Mouse (Mus musculus): ENCODE results near the gene Pdss2. TPM values are rescaled to one million over a fixed set of nuclear protein-coding genes. Genes with fewer than 3 reads are reported as not detected.
"Not testable (repeated sequence)": the region's sequence is repeated elsewhere in the genome, so short reads cannot be mapped to it uniquely, and the experiment has no call there.

Gene Pdss2
- polyA plus RNA-seq, 1 experiment from 2014 or later = 13.2 TPM

GRCm38 (mm10) chr10:43411164-43411563, 189.9 kb downstream of the Pdss2 start:
- not testable (repeated sequence) for H3K4me2 ChIP-seq; H3K36me3 ChIP-seq; H3K27ac ChIP-seq; ATAC-seq (replicated peaks; ENCODE audit: insufficient number of reproducible peaks, insufficient read depth, low FRiP score, low read depth); H3K9ac ChIP-seq; H3K27me3 ChIP-seq; H3K9me3 ChIP-seq (replicated peaks); H3K4me3 ChIP-seq
- WGBS = 98% methylated on average over 2 of the region's 3 CpGs
- peaks cover 17% of the 10 kb centered on the region for H3K4me1 ChIP-seq (replicated peaks)

GRCm38 (mm10) chr10:43417346-43417745, 196.1 kb downstream of the Pdss2 start:
- Histone ChIP-seq H3K27ac (no peak overlapping the region), H3K27me3 (no peaks in the 10 kb centered on the region), H3K4me2 (no peak overlapping the region), H3K4me3 (no peak overlapping the region), H3K9ac (no peak overlapping the region), H3K9me3 (replicated peaks) (no peaks in the 10 kb centered on the region), H3K4me1 (replicated peaks) (peaks cover 4% of the 10 kb centered on the region), H3K36me3 (no peaks in the 10 kb centered on the region)
- ATAC-seq (replicated peaks; ENCODE audit: insufficient number of reproducible peaks, insufficient read depth, low FRiP score, low read depth) = no peak
- WGBS = 72% methylated on average over 6 of the region's 6 CpGs

GRCm38 (mm10) chr10:43420660-43421413, 199.6 kb downstream of the Pdss2 start:
- WGBS = 66% methylated on average over 22 of the region's 22 CpGs
- Histone ChIP-seq H3K27ac (no peak overlapping the region), H3K4me1 (replicated peaks) (peaks cover 11% of the 10 kb centered on the region)

GRCm38 (mm10) chr10:43422061-43422770, 200.9 kb downstream of the Pdss2 start:
- Histone ChIP-seq H3K4me3 (no peak overlapping the region), H3K27me3 (no peaks in the 10 kb centered on the region), H3K4me2 (no peak overlapping the region), H3K27ac (0 out of 2 replicates have a peak overlapping the region, but pooled peaks have one; percentile 27), H3K36me3 (no peaks in the 10 kb centered on the region), H3K9ac (no peak overlapping the region), H3K9me3 (replicated peaks) (no peaks in the 10 kb centered on the region), H3K4me1 (replicated peaks) (peaks cover 19% of the 10 kb centered on the region)
- no peak for ATAC-seq (replicated peaks; ENCODE audit: insufficient number of reproducible peaks, insufficient read depth, low FRiP score, low read depth)
- WGBS = 72% methylated on average over 15 of the region's 15 CpGs

More at GRCm38 (mm10) chr10:43420660-43421413, 199.6 kb downstream of the Pdss2 start:
- H3K36me3 ChIP-seq = no peaks in the 10 kb centered on the region
- ATAC-seq (replicated peaks; ENCODE audit: insufficient number of reproducible peaks, insufficient read depth, low FRiP score, low read depth) = no peak
- H3K9me3 ChIP-seq (replicated peaks) = no peaks in the 10 kb centered on the region
- no peaks in the 10 kb centered on the region for H3K27me3 ChIP-seq
- H3K4me3 ChIP-seq = no peak overlapping the region
- H3K9ac ChIP-seq = no peak overlapping the region
- H3K4me2 ChIP-seq = no peak overlapping the region

- Histone ChIP-seq H3K27me3 (no peaks in the 10 kb centered on the region), H3K9ac (no peak overlapping the region), H3K4me3 (no peak overlapping the region), H3K4me1 (replicated peaks) (peaks cover 19% of the 10 kb centered on the region), H3K4me2 (no peak overlapping the region), H3K27ac (no peak overlapping the region), H3K9me3 (replicated peaks) (no peaks in the 10 kb centered on the region), H3K36me3 (no peaks in the 10 kb centered on the region)
- peak; percentile 80; the same call in 1 of the 2 replicates for ATAC-seq (replicated peaks; ENCODE audit: insufficient number of reproducible peaks, insufficient read depth, low FRiP score, low read depth)
- WGBS = 37% methylated on average over 5 of the region's 5 CpGs
Measured at GRCm38 (mm10) chr10:43424545-43424944, 203.3 kb downstream of the Pdss2 start.

GRCm38 (mm10) chr10:43430606-43431005, 209.3 kb downstream of the Pdss2 start:
- Histone ChIP-seq H3K36me3 (no peaks in the 10 kb centered on the region), H3K9ac (no peak overlapping the region), H3K4me2 (no peak overlapping the region), H3K27me3 (no peaks in the 10 kb centered on the region), H3K4me3 (no peak overlapping the region), H3K4me1 (replicated peaks) (peaks cover 8% of the 10 kb centered on the region), H3K27ac (no peak overlapping the region), H3K9me3 (replicated peaks) (no peaks in the 10 kb centered on the region)
- no peak for ATAC-seq (replicated peaks; ENCODE audit: insufficient number of reproducible peaks, insufficient read depth, low FRiP score, low read depth)
- 85% methylated on average over 5 of the region's 5 CpGs for WGBS

GRCm38 (mm10) chr10:43434326-43434725, 213.0 kb downstream of the Pdss2 start:
- H3K27ac ChIP-seq = no peak overlapping the region
- no peaks in the 10 kb centered on the region for H3K27me3 ChIP-seq
- no peak overlapping the region for H3K4me3 ChIP-seq
- H3K9me3 ChIP-seq (replicated peaks) = no peaks in the 10 kb centered on the region
- WGBS = 88% methylated on average over 4 of the region's 4 CpGs
- H3K4me1 ChIP-seq (replicated peaks) = peaks cover under 1% of the 10 kb centered on the region; the same call in 1 of the 2 replicates
- no peaks in the 10 kb centered on the region for H3K36me3 ChIP-seq
- H3K9ac ChIP-seq = no peak overlapping the region
- no peak overlapping the region for H3K4me2 ChIP-seq
- no peak for ATAC-seq (replicated peaks; ENCODE audit: insufficient number of reproducible peaks, insufficient read depth, low FRiP score, low read depth)

- Histone ChIP-seq H3K27ac (no peak overlapping the region), H3K4me3 (no peak overlapping the region), H3K9me3 (replicated peaks) (no peaks in the 10 kb centered on the region), H3K36me3 (no peaks in the 10 kb centered on the region), H3K4me1 (replicated peaks) (peaks cover 7% of the 10 kb centered on the region; the same call in 1 of the 2 replicates), H3K27me3 (no peaks in the 10 kb centered on the region), H3K4me2 (no peak overlapping the region), H3K9ac (no peak overlapping the region)
- WGBS = 90% methylated on average over 3 of the region's 3 CpGs
- ATAC-seq (replicated peaks; ENCODE audit: insufficient number of reproducible peaks, insufficient read depth, low FRiP score, low read depth) = no peak
Measured at GRCm38 (mm10) chr10:43435757-43436156, 214.5 kb downstream of the Pdss2 start.

GRCm38 (mm10) chr10:43439492-43439941, 218.2 kb downstream of the Pdss2 start:
- Histone ChIP-seq H3K4me1 (replicated peaks) (peaks cover 7% of the 10 kb centered on the region; the same call in 1 of the 2 replicates), H3K27ac (no peak overlapping the region), H3K36me3 (no peaks in the 10 kb centered on the region), H3K9me3 (replicated peaks) (no peaks in the 10 kb centered on the region), H3K27me3 (no peaks in the 10 kb centered on the region), H3K4me3 (no peak overlapping the region), H3K9ac (no peak overlapping the region), H3K4me2 (no peak overlapping the region)
- peak; percentile 47; the same call in 1 of the 2 replicates for ATAC-seq (replicated peaks; ENCODE audit: insufficient number of reproducible peaks, insufficient read depth, low FRiP score, low read depth)
- 45% methylated on average over 7 of the region's 7 CpGs for WGBS

- H3K4me1 ChIP-seq (replicated peaks) = peaks cover 7% of the 10 kb centered on the region; the same call in 1 of the 2 replicates
- H3K9ac ChIP-seq = no peak overlapping the region
- no peak overlapping the region for H3K4me3 ChIP-seq
- no peaks in the 10 kb centered on the region for H3K36me3 ChIP-seq
- H3K27me3 ChIP-seq = no peaks in the 10 kb centered on the region
- WGBS = 66% methylated on average over 13 of the region's 13 CpGs
- no peak overlapping the region for H3K27ac ChIP-seq
- no peaks in the 10 kb centered on the region for H3K9me3 ChIP-seq (replicated peaks)
- H3K4me2 ChIP-seq = no peak overlapping the region
- ATAC-seq (replicated peaks; ENCODE audit: insufficient number of reproducible peaks, insufficient read depth, low FRiP score, low read depth) = no peak
Measured at GRCm38 (mm10) chr10:43440050-43440449, 218.8 kb downstream of the Pdss2 start.

GRCm38 (mm10) chr10:43440981-43441740, 219.9 kb downstream of the Pdss2 start:
- Histone ChIP-seq H3K4me3 (no peak overlapping the region), H3K27me3 (no peaks in the 10 kb centered on the region), H3K9ac (no peak overlapping the region), H3K36me3 (no peaks in the 10 kb centered on the region), H3K4me1 (replicated peaks) (peaks cover 7% of the 10 kb centered on the region; the same call in 1 of the 2 replicates), H3K4me2 (no peak overlapping the region), H3K27ac (no peak overlapping the region), H3K9me3 (replicated peaks) (no peaks in the 10 kb centered on the region)
- WGBS = 69% methylated on average over 15 of the region's 15 CpGs
- ATAC-seq (replicated peaks; ENCODE audit: insufficient number of reproducible peaks, insufficient read depth, low FRiP score, low read depth) = no peak
